Mouse (Mus musculus): ENCODE measurements around the gene Rasl12.

Gene Rasl12

GRCm38 (mm10) chr9:65392638-65393364 is 5.5 kb upstream of the Rasl12 start:
- DNase-seq (ENCODE audit: low spot score in 2 of 2) = peak; percentile 30 to 47

GRCm38 (mm10) chr9:65393606-65394005 is 4.7 kb upstream of the Rasl12 start:
- DNase-seq (ENCODE audit: low spot score in 2 of 2) = no peak

GRCm38 (mm10) chr9:65394360-65394759 is 3.9 kb upstream of the Rasl12 start:
- DNase-seq (ENCODE audit: low spot score in 2 of 2) = no peak

DNA sequence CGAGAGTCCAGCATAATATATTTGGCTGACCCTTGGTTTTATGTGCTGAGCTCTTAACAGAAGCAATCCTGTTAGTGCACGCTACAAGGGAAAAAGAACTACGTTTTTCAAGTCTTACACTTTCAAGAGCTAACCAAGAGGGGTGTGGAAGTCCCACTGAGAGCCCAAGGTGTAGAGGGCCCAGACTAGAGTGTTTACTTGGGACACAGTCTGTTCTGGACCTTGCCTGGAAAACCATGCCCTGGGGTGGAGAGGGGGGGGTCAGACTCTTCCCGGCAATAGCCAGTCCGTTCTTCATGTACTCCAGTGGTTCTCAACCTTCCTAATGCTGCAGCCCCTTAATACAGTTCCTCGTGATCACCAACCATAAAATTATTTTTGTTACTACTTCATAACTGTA is 1.6 kb downstream of the Rasl12 start:
- DNase-seq (ENCODE audit: low spot score in 2 of 2) = no peak

DNA sequence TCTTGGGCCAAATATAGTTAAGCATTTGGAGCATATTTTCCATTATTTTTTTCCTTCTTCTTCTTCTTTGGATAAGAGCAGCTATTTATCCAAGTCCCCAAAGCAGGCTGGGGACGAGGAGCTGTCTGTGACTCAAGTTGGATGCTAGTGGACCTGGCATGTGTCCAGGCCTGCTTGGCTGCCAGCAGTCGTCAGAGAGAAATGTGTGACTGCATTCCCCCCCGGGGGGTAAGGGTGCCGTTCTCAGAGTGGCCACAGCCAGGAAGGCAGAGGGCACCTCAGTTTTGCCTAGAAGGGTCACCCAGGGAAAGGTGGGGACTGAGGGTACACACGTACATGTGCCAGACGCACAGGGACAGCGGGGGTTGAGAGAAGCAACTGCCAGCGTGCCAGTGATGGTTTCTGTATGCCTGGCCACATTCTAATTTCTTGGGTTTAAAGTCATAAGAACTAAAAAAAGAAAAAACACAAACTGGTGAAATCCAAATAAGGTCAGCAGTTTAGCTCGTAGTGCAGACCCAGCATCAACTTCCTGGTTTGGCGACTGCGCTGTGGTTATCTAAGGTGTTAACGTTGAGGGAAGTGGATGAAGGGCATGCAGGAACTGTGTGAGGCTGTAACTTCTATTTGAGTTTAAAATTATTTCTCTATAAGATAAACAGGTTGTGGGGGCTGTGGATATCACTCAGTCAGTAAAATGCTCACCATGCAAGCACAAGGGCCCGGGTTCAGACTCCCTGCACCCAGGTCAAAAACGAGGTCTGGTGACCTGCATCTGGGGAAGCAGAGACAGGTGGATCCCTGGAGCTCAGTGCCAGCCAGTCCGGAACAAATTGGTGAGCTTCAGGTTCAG is 6.3 kb downstream of the Rasl12 start:
- peak in 1 of 2 experiments; percentile 24 for DNase-seq (ENCODE audit: low spot score in 2 of 2)

GRCm38 (mm10) chr9:65405184-65405449 is 6.8 kb downstream of the Rasl12 start:
- DNase-seq (ENCODE audit: low spot score in 2 of 2) = no peak

DNA sequence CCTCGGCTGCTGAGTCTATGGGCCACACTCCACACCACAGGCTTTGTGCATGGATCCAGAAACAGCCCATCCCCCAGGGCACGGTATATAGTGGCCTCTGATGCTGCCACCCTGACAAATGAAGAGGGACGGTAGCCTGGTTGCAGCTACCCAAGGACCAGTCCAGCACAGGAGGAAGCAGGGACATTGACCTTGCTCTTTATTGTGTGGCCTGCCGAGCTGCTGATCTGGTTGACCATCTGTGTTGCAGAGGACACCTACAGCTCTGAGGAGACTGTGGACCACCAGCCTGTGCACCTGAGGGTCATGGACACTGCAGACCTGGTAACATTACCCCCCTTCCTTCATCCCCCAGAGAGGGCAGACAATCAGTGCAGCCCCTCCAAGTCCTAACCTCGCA is 9.0 kb downstream of the Rasl12 start:
- DNase-seq (ENCODE audit: low spot score in 2 of 2) = no peak

DNA sequence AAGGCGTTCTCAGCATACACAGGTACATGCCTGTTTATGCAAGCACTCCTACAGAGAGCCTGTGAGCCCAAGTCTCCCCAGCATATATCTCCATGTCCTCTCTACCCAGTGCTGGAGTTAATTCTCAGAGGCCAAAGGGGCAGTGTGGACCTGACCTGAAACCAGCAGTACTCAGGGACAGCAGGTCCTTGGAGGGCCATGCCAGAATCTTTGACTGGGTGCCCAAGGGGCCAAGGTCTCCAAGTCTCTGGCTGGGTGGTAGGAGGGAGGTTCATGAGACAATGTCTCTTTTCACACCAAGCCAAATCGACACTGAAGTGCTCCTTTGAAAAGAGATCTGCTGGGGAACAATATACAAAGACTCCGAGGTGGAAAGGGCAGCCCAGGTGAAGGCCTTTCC is 9.6 kb downstream of the Rasl12 start:
- DNase-seq (ENCODE audit: low spot score in 2 of 2) = no peak

DNA sequence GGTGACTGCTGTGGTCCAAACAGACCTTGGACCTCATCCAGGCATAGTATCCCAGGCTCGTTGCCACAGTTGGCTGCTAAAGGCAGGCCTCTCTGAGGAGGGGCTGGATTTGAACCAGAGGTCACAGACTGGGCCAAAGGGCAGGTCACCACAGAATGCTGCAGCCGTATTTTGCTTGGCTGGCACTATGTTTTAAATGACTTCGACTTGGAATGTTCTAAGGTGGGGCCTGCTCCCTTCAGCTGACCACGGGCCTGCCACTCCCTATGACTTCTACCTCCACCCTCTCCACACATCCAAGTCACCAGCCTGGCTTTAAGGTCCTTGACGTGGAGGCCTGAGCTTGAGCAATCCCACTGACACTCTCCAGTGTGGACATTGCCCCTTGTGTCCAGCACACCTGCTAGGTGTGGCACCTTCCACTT is 10.6 kb downstream of the Rasl12 start:
- no peak for DNase-seq (ENCODE audit: low spot score in 2 of 2)

GRCm38 (mm10) chr9:65410378-65410777 is 12.1 kb downstream of the Rasl12 start:
- no peak for DNase-seq (ENCODE audit: low spot score in 2 of 2)

GRCm38 (mm10) chr9:65411326-65411725 is 13.0 kb downstream of the Rasl12 start:
- DNase-seq (ENCODE audit: low spot score in 2 of 2) = no peak

DNA sequence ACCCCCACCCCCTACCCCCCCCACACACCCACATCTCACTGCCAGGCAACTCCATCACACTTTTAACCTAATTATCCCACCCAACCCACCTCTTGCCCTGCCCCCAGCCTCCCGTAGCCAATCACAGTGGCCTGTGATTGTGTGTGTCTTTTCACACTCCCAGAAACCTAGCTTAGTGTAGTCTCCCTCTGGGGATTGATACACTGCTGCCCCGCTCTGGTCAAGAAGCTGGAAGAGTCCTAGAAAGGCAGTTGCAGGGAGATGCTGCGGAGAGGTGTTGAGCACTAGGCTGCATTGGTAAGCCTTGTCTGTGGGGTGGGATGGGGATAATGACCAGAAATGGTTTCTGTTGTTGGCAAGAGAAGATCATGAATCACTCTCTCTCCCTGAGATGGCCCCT is 19.4 kb downstream of the Rasl12 start:
- DNase-seq (ENCODE audit: low spot score in 2 of 2) = no peak

- no peak for DNase-seq (ENCODE audit: low spot score in 2 of 2)
These were observed 21.3 kb downstream of the Rasl12 start for GRCm38 (mm10) chr9:65419633-65420032.

DNA sequence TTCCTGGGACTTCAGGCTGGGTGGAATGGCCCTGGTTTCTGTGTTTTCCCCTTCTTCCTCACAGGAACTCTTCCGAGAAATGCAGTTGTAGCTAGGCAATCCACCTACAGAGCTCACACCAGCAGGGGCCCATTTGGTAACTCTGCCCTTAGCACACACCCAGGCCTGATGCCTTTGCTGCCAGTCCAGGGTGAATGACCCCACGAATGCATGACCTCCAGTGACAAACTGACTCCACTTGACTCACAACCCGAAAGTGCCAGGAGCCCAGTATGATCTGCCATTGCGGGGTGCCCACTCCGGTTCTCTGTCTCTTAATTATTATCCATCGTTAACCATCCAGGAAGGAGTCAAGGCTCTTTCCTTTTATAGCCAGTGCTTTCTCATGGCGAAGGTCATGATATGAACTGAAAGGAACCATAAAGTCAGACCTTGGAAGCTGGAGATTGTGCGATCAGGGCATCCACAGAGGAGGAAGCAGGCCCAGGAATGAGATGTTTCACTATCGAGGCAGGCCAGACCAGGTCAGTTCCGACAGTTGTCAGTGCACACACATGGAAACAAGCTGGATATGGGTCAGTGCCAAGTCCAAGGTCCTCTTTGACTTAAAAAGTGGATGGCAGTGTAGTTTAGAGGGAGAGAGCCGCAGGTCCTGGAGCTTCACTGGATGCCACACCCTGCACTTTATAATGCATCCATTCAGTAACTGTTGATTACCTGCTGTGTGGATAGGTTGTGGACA is 24.6 kb downstream of the Rasl12 start, which contains the start of gene Slc51b:
Gene Slc51b (minus strand): TSS at position 196 of the 742 bp plus-strand sequence.
- no peak for DNase-seq (ENCODE audit: low spot score in 2 of 2)

- no peak for DNase-seq (ENCODE audit: low spot score in 2 of 2)
These were observed 26.1 kb downstream of the Rasl12 start for GRCm38 (mm10) chr9:65424393-65424792.

GRCm38 (mm10) chr9:65427511-65427910 is 29.2 kb downstream of the Rasl12 start:
- no peak for DNase-seq (ENCODE audit: low spot score in 2 of 2)

DNA sequence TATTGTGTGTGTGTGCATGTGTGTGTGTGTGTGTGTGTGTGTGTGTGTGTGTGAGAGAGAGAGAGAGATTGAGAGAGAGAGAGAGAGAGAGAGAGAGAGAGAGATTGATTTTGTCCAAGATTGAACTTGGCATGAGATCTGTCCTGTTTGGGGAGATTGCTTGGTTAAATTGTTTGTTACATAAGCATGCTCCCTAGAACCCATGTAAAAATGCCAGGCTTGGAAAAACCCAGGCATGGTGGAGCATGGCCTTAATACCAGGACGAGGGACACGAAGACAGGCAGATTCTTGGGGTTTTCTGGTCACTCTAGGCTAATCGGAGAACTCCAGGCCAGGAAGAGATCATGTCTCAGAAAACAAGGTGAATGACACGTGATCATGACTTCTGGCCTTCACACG is 29.7 kb downstream of the Rasl12 start:
- DNase-seq (ENCODE audit: low spot score in 2 of 2) = no peak

GRCm38 (mm10) chr9:65430401-65430800 is 32.1 kb downstream of the Rasl12 start:
- no peak for DNase-seq (ENCODE audit: low spot score in 2 of 2)

DNA sequence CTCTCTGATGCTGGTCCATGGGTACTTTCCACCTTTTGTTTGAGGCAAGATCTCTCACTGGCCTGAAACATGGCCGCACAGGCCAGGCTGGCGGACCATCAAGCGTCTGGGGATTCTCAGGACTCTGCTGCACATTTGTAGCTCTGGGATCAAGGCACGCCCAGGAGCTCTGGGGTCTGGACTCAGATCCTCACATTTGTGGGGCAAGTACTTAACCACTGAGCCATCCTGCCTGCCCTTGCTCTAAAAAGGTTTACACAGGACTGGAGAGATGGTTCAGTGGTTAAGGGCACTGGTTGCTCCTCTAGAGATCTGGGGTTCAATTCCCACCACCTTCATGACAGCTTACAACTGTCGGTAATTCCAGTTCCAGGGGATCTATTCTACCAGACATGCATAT is 32.6 kb downstream of the Rasl12 start:
- DNase-seq (ENCODE audit: low spot score in 2 of 2) = no peak

- peak; percentile 63 to 75 for DNase-seq (ENCODE audit: low spot score in 2 of 2)
These were observed 33.9 kb downstream of the Rasl12 start for GRCm38 (mm10) chr9:65432236-65432635.

DNA sequence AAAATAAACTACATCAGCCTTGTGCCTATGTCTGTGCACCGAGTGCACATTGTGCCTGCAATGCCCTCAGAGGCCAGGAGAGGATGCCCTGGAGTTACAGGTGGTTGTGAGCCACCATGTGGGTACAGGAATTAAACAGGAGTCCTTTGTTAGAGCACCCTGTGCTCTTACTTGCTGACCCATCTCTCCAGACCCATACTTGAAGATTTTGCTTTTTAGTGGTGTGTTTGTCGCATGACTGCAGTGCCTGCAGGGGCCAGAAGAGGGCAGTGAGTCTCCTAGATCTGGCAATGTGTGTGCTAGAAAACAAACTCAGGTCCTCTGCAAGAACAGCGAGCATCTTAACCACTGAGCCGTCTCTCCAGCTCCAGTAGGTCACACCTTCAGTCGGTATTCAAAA is 35.8 kb downstream of the Rasl12 start:
- DNase-seq (ENCODE audit: low spot score in 2 of 2) = peak; percentile 18 to 49

GRCm38 (mm10) chr9:65435211-65435610 is 36.9 kb downstream of the Rasl12 start:
- no peak for DNase-seq (ENCODE audit: low spot score in 2 of 2)
